Mouse (Mus musculus): ENCODE results near the gene Gata1.

- TF ChIP-seq GABPA (IDR thresholded peaks at IDR 0.05; ENCODE audit: insufficient replicate concordance, low read depth, low read length), result no peak
- TF ChIP-seq KAT2A (IDR thresholded peaks at IDR 0.05; ENCODE audit: insufficient replicate concordance, low read length), result no peak
- no peak for TF ChIP-seq SMC3 (IDR thresholded peaks at IDR 0.05; ENCODE audit: low read depth, low read length)
- no peak for TF ChIP-seq MAX (IDR thresholded peaks at IDR 0.05; ENCODE audit: low read length)
- TF ChIP-seq IRF4 (IDR thresholded peaks at IDR 0.05; ENCODE audit: low read depth, low read length), result no peak
- no peak for TF ChIP-seq ZNF384 (IDR thresholded peaks at IDR 0.05; ENCODE audit: low read depth, low read length)
- TF ChIP-seq USF2 (conservative IDR thresholded peaks at IDR 0.05; ENCODE audit: low read depth, low read length), result no peak
- TF ChIP-seq TCF12 (IDR thresholded peaks at IDR 0.05; ENCODE audit: low read depth, low read length), result no peak
- TF ChIP-seq EP300 (IDR thresholded peaks at IDR 0.05; ENCODE audit: low read length), result no peak
- no peak for TF ChIP-seq CTCF (conservative IDR thresholded peaks at IDR 0.05 in 1 of 2, IDR thresholded peaks at IDR 0.05 in 1 of 2; ENCODE audit: low read depth in 2 of 2, low read length in 2 of 2)
- no peak for TF ChIP-seq TBP (conservative IDR thresholded peaks at IDR 0.05; ENCODE audit: low read depth, low read length)
- no peak for TF ChIP-seq ETS1 (conservative IDR thresholded peaks at IDR 0.05; ENCODE audit: low read depth, low read length)
These were observed 9.0 kb downstream of the Gata1 start for GRCm38 (mm10) chrX:7968899-7969298.
